Mouse (Mus musculus): Measurements from ENCODE around the gene Hipk2. TPM values are rescaled to one million over a fixed set of nuclear protein-coding genes. Genes with fewer than 3 reads are reported as not detected.

Gene Hipk2
- polyA plus RNA-seq, 1 experiment from 2014 or later, result 28.0 TPM

DNA sequence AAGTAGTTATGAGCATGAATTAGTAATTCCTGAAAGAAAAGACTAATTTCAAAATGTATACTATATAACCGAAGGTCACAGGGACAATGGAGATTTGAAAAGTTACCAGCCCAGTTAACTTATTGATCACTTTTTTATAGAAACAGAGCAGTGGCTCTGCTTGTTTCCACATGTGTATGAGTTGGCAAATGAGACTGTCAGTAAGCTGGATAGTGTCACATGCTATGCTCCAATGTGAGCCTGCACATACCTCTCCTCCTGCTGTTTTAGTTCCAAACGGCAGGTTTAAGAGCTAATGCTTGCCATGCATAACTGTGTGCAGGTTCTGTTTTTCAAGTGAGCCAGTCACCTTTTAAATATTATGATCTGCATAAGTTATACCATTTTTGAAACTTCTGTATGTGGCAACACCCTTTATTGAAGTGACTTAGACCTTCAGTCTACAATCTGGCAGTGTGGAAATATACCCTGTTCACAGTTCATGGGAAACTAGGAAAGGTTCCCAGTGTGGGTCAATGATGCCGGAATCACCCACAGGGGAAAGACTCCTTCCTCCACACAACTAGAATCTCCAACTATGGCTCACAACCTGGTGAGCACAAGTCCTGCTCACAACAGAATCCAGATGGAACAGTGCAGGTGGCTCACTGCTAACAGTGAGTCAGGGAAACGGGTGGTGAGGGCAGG, 64.4 kb downstream of the Hipk2 start:
- H3K4me2 ChIP-seq (replicated peaks; ENCODE audit: low read depth, low read length), result no peak overlapping the region
- H3K9me3 ChIP-seq (ENCODE audit: low read length), result no peaks in the 10 kb centered on the region
- H3K4me3 ChIP-seq (ENCODE audit: low read length), result no peak overlapping the region
- 78% methylated on average over 4 of the region's 4 CpGs for WGBS
- no peak overlapping the region for H3K9ac ChIP-seq (replicated peaks; ENCODE audit: low read length)
- ATAC-seq (ENCODE audit: low FRiP score, low TSS enrichment), result no peak
- H3K27me3 ChIP-seq (ENCODE audit: insufficient read depth, low read length), result no peaks in the 10 kb centered on the region
- peaks cover 11% of the 10 kb centered on the region for H3K36me3 ChIP-seq (ENCODE audit: insufficient read depth, low read length)
- H3K4me1 ChIP-seq (ENCODE audit: insufficient read depth, low read length), result peaks cover 12% of the 10 kb centered on the region; the same call in 1 of the 2 replicates
- H3K27ac ChIP-seq (ENCODE audit: low read length), result no peak overlapping the region

DNA sequence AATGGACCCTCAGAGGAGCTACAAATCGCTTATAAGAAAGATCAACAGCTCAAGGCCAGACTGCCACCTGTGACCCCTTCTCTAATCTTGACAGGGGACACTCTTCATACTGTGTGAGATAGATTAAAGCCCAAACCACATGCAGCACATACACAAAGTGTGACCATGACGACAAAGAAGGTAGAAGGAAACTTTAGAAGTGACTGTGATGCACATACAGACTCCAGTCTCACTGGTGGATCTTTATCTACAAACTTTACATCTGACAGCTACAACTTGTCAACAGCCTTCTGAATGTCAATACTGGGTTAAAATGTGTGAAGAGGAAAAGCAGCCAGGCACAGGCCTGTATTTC, 65.9 kb downstream of the Hipk2 start:
- peaks cover 6% of the 10 kb centered on the region for H3K36me3 ChIP-seq (ENCODE audit: insufficient read depth, low read length)
- no peak overlapping the region for H3K4me3 ChIP-seq (ENCODE audit: low read length)
- no peak overlapping the region for H3K9ac ChIP-seq (replicated peaks; ENCODE audit: low read length)
- H3K9me3 ChIP-seq (ENCODE audit: low read length), result no peaks in the 10 kb centered on the region
- ATAC-seq (ENCODE audit: low FRiP score, low TSS enrichment), result peak; percentile 56; the same call in 1 of the 2 replicates
- no peak overlapping the region for H3K4me2 ChIP-seq (replicated peaks; ENCODE audit: low read depth, low read length)
- H3K4me1 ChIP-seq (ENCODE audit: insufficient read depth, low read length), result peaks cover 12% of the 10 kb centered on the region; the same call in 1 of the 2 replicates
- 33% methylated on average over 2 of the region's 2 CpGs for WGBS
- no peak overlapping the region for H3K27ac ChIP-seq (ENCODE audit: low read length)
- no peaks in the 10 kb centered on the region for H3K27me3 ChIP-seq (ENCODE audit: insufficient read depth, low read length)

DNA sequence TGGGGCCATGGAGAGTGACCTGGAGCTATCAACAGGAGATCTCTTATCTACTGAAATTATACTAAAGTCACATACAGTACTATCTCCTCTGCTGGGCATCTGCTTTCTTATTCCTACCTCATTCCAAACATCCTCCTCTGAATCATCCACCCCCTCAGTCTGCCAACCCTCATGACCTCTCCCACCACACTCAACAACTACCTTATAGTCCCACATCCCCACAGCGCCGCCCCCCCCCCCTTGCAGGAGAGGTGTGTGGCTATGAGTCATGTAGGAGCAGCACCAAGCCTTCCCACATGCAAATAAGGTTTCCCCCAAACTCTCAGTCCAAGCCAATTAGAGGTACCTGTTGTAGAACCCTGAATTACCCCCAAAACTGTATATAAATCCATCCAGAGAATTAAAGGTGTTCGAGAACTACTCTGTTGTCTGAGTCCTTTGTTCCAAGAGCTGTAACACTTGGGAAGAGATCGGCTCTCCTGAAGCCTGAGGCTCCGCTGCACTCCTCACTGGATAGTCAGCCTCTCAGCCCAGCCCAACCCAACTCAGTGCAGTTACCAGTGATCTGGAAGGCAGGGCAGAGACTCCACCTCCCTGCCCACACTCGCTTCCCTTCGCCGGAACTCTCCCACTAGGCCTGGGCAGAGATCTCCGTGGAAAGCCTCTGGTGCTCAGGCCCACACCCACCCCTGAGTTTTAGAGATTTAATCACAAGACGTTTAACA, 66.4 kb downstream of the Hipk2 start:
- H3K36me3 ChIP-seq (ENCODE audit: insufficient read depth, low read length), result peaks cover 2% of the 10 kb centered on the region
- no peak overlapping the region for H3K27ac ChIP-seq (ENCODE audit: low read length)
- ATAC-seq (ENCODE audit: low FRiP score, low TSS enrichment), result 0 out of 2 replicates have a peak, but pooled peaks have one; percentile 32
- peaks cover 12% of the 10 kb centered on the region; the same call in 1 of the 2 replicates for H3K4me1 ChIP-seq (ENCODE audit: insufficient read depth, low read length)
- H3K4me2 ChIP-seq (replicated peaks; ENCODE audit: low read depth, low read length), result no peak overlapping the region
- no peaks in the 10 kb centered on the region for H3K9me3 ChIP-seq (ENCODE audit: low read length)
- 45% methylated on average over 10 of the region's 10 CpGs for WGBS
- no peak overlapping the region for H3K4me3 ChIP-seq (ENCODE audit: low read length)
- no peak overlapping the region for H3K9ac ChIP-seq (replicated peaks; ENCODE audit: low read length)
- no peaks in the 10 kb centered on the region for H3K27me3 ChIP-seq (ENCODE audit: insufficient read depth, low read length)

DNA sequence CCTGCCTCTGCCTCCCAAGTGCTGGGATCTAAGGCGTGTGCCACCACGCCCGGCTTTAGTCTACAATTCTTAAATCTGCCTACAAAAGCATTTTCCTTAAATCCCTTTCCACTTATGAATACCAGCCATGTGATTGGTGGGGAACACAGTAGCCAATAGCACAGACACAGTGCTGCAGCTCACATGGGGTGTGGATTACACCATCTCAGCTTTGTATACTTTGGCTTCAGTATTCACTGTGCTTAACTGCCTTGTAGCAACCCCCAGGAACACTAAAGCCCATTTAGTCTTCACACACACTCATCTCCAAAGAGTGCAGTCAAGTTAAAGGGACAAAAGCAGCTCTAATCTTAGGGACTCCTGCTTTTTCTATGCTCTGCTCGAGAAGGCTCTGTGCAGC, 67.6 kb downstream of the Hipk2 start:
- no peak overlapping the region for H3K4me3 ChIP-seq (ENCODE audit: low read length)
- no peaks in the 10 kb centered on the region for H3K27me3 ChIP-seq (ENCODE audit: insufficient read depth, low read length)
- H3K36me3 ChIP-seq (ENCODE audit: insufficient read depth, low read length), result peaks cover 7% of the 10 kb centered on the region
- no peak overlapping the region for H3K4me2 ChIP-seq (replicated peaks; ENCODE audit: low read depth, low read length)
- WGBS, result 93% methylated on average over 4 of the region's 4 CpGs
- H3K4me1 ChIP-seq (ENCODE audit: insufficient read depth, low read length), result peaks cover 12% of the 10 kb centered on the region; the same call in 1 of the 2 replicates
- H3K9me3 ChIP-seq (ENCODE audit: low read length), result no peaks in the 10 kb centered on the region
- H3K9ac ChIP-seq (replicated peaks; ENCODE audit: low read length), result no peak overlapping the region
- H3K27ac ChIP-seq (ENCODE audit: low read length), result no peak overlapping the region
- ATAC-seq (ENCODE audit: low FRiP score, low TSS enrichment), result no peak

DNA sequence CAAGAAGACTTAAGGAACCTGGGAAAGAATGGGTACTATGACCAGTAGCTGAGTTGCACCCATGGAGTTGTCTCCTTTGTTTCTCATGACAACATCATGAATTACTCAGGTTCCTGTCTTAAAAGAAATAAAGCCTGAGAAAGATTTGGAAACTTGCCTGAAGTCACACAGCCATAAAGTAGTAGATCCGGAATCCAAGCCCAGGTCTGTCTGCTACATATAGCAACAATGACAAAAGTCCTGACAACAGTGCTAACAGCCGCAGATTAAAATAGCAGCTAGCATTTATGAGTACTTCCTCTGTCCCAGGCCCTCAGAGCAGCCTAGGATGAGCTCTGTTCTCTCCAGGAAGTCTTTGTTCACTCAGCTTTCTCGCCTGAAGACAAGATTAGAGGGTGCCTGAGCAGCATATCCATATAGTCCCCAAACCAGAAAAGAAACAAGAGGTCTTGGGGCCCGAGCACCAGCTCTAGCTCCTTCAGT, 69.0 kb downstream of the Hipk2 start:
- H3K4me1 ChIP-seq (ENCODE audit: insufficient read depth, low read length), result peaks cover 12% of the 10 kb centered on the region; the same call in 1 of the 2 replicates
- WGBS, result 62% methylated on average over 4 of the region's 4 CpGs
- no peak overlapping the region for H3K9ac ChIP-seq (replicated peaks; ENCODE audit: low read length)
- peak overlapping the region; percentile 54; the same call in 1 of the 2 replicates for H3K27ac ChIP-seq (ENCODE audit: low read length)
- ATAC-seq (ENCODE audit: low FRiP score, low TSS enrichment), result no peak
- peaks cover 7% of the 10 kb centered on the region for H3K36me3 ChIP-seq (ENCODE audit: insufficient read depth, low read length)
- H3K4me3 ChIP-seq (ENCODE audit: low read length), result no peak overlapping the region
- H3K27me3 ChIP-seq (ENCODE audit: insufficient read depth, low read length), result no peaks in the 10 kb centered on the region
- no peaks in the 10 kb centered on the region for H3K9me3 ChIP-seq (ENCODE audit: low read length)
- H3K4me2 ChIP-seq (replicated peaks; ENCODE audit: low read depth, low read length), result no peak overlapping the region

DNA sequence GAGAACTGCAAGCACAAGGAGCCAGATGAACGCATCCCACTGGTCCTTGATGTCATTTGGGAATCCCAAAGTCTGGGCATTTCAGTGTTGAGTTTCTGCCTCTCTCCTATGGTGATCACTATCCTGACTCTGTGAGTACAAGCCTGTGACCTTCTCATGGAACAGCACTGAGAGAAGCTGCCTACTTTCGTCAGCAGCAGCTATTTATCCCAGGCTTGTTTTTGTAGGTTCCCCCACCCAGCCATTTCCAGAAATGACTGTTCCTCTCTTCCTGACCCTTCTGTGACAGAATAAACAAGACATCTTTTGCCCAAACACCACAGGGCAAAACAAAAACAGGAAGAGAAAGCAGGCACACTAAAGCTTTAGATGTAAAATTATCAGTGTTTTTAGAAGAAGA, 70.4 kb downstream of the Hipk2 start:
- no peak for ATAC-seq (ENCODE audit: low FRiP score, low TSS enrichment)
- H3K4me1 ChIP-seq (ENCODE audit: insufficient read depth, low read length), result peaks cover 9% of the 10 kb centered on the region
- H3K9ac ChIP-seq (replicated peaks; ENCODE audit: low read length), result no peak overlapping the region
- H3K27ac ChIP-seq (ENCODE audit: low read length), result no peak overlapping the region
- no peak overlapping the region for H3K4me3 ChIP-seq (ENCODE audit: low read length)
- H3K9me3 ChIP-seq (ENCODE audit: low read length), result no peaks in the 10 kb centered on the region
- H3K27me3 ChIP-seq (ENCODE audit: insufficient read depth, low read length), result no peaks in the 10 kb centered on the region
- no peak overlapping the region for H3K4me2 ChIP-seq (replicated peaks; ENCODE audit: low read depth, low read length)
- H3K36me3 ChIP-seq (ENCODE audit: insufficient read depth, low read length), result peaks cover 7% of the 10 kb centered on the region
- 79% methylated on average over 2 of the region's 2 CpGs for WGBS

DNA sequence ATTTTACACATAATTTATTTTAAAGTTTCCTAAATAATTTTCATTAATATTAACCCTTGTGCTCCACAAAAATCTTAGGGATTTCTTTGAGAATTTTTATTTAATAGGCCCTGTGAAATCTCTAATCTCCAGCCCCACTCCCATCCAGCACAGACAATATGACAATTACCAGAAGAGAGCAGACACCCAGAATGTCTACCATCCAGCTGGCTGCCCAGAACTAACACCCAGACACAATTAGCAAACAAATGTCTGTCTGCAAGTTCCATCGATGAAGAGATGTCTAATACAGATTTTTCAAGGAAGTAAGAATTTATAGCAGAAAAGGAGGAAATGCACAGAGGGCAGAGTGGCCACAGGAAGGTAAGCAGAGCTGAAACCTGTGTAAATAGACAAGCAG, 74.7 kb downstream of the Hipk2 start:
- no peak overlapping the region for H3K4me2 ChIP-seq (replicated peaks; ENCODE audit: low read depth, low read length)
- peaks cover 7% of the 10 kb centered on the region for H3K36me3 ChIP-seq (ENCODE audit: insufficient read depth, low read length)
- H3K9ac ChIP-seq (replicated peaks; ENCODE audit: low read length), result no peak overlapping the region
- 41% methylated on average over 1 of the region's 1 CpGs for WGBS
- H3K9me3 ChIP-seq (ENCODE audit: low read length), result no peaks in the 10 kb centered on the region
- no peaks in the 10 kb centered on the region; the same call in 1 of the 2 replicates for H3K4me1 ChIP-seq (ENCODE audit: insufficient read depth, low read length)
- H3K27ac ChIP-seq (ENCODE audit: low read length), result no peak overlapping the region
- no peak overlapping the region for H3K4me3 ChIP-seq (ENCODE audit: low read length)
- no peaks in the 10 kb centered on the region for H3K27me3 ChIP-seq (ENCODE audit: insufficient read depth, low read length)
- no peak for ATAC-seq (ENCODE audit: low FRiP score, low TSS enrichment)

DNA sequence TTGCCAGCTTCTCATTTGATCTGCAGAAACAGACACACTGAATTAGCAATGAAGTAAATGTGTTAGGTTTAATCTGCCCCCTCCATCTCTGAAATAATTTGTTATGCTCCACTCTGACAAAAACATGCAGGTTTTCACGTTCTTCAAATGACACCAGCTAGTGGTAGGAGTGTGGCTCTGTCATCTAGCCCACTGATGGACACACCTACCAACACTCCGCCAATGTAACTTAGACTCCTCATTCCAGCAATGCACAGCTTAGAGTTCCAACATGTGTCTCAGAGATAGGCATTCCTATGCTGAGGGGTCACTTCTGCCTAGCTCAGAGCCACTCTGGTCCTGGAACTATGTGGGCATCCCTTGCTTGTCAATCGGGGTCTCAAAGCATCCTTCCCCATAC, 78.4 kb downstream of the Hipk2 start:
- WGBS, result 80% methylated on average over 3 of the region's 3 CpGs
- Histone ChIP-seq H3K27ac (ENCODE audit: low read length) (no peak overlapping the region), H3K4me2 (replicated peaks; ENCODE audit: low read depth, low read length) (no peak overlapping the region), H3K9me3 (ENCODE audit: low read length) (no peaks in the 10 kb centered on the region), H3K4me3 (ENCODE audit: low read length) (no peak overlapping the region), H3K9ac (replicated peaks; ENCODE audit: low read length) (no peak overlapping the region), H3K36me3 (ENCODE audit: insufficient read depth, low read length) (no peaks in the 10 kb centered on the region), H3K27me3 (ENCODE audit: insufficient read depth, low read length) (no peaks in the 10 kb centered on the region), H3K4me1 (ENCODE audit: insufficient read depth, low read length) (no peaks in the 10 kb centered on the region; the same call in 1 of the 2 replicates)
- ATAC-seq (ENCODE audit: low FRiP score, low TSS enrichment), result no peak

DNA sequence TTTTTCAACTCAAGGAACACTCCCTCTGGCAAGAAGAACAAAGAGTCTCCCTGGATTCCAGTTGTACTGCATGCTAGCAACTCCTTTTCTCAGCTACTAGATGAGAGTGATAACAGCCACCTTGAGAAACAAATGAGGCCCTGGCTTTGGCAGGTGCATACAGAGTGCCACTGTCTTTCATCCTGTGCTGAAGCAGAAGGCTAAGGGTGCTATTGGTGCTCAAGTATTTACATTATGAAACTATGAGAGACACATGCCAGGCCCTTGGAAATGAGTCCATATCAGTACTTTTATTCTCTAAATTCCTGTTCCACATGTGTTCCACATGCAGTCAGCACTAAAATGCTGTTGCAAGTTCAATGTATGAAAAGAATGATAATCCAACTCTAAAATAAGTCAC, 79.0 kb downstream of the Hipk2 start:
- H3K27me3 ChIP-seq (ENCODE audit: insufficient read depth, low read length), result no peaks in the 10 kb centered on the region
- no peaks in the 10 kb centered on the region for H3K36me3 ChIP-seq (ENCODE audit: insufficient read depth, low read length)
- ATAC-seq (ENCODE audit: low FRiP score, low TSS enrichment), result no peak
- H3K4me1 ChIP-seq (ENCODE audit: insufficient read depth, low read length), result no peaks in the 10 kb centered on the region; the same call in 1 of the 2 replicates
- no peaks in the 10 kb centered on the region for H3K9me3 ChIP-seq (ENCODE audit: low read length)
- H3K9ac ChIP-seq (replicated peaks; ENCODE audit: low read length), result no peak overlapping the region
- no peak overlapping the region for H3K4me3 ChIP-seq (ENCODE audit: low read length)
- H3K27ac ChIP-seq (ENCODE audit: low read length), result no peak overlapping the region
- H3K4me2 ChIP-seq (replicated peaks; ENCODE audit: low read depth, low read length), result no peak overlapping the region

DNA sequence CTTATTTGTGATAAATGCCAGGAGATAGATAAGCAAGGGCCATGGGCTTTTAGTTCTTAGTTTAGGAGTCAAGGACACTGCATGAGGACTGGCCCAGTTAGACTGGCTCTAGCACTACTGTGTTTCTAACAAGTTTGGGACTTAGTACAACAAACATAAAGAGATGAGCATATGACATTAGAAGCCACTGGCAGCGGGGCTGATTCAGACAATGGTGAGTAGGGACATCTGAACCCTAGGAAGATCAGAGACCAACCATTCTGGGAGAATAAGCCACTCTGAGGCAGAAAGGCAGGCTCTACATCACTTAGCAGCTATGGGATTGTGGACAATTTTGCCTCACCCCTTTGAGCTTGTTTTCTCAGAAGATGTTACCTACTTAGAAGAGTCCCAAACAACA, 79.6 kb downstream of the Hipk2 start:
- H3K4me1 ChIP-seq (ENCODE audit: insufficient read depth, low read length), result no peaks in the 10 kb centered on the region; the same call in 1 of the 2 replicates
- no peak overlapping the region for H3K9ac ChIP-seq (replicated peaks; ENCODE audit: low read length)
- H3K9me3 ChIP-seq (ENCODE audit: low read length), result no peaks in the 10 kb centered on the region
- peaks cover 1% of the 10 kb centered on the region; the same call in 1 of the 2 replicates for H3K36me3 ChIP-seq (ENCODE audit: insufficient read depth, low read length)
- no peak overlapping the region for H3K4me3 ChIP-seq (ENCODE audit: low read length)
- no peak for ATAC-seq (ENCODE audit: low FRiP score, low TSS enrichment)
- H3K27me3 ChIP-seq (ENCODE audit: insufficient read depth, low read length), result no peaks in the 10 kb centered on the region
- no peak overlapping the region for H3K27ac ChIP-seq (ENCODE audit: low read length)
- H3K4me2 ChIP-seq (replicated peaks; ENCODE audit: low read depth, low read length), result no peak overlapping the region
- WGBS, result 91% methylated on average over 1 of the region's 1 CpGs

All from kidney, embryonic 16.5 days (tissue).